10 mouse cellular contexts compared by ENCODE assay signal in genomic region chr6:54818389-54818788, GRCm38 (mm10). TPM values are rescaled to one million over a fixed set of nuclear protein-coding genes. Genes with fewer than 3 reads are reported as not detected.
A peak's percentile ranks its signal among the peaks of the same experiment; 100 is the strongest.
DNase-seq lines count a peak whose midpoint lies in the region; ATAC-seq and TF ChIP-seq lines count a peak whose summit lies in the region.
"Had no signal": no experiment of that assay in that cellular context is flagged by ENCODE, and none has a peak within 500 bp of the region (broad histone marks: within the 10 kb centered on the region; RNA-seq: fewer than 3 reads in every experiment).

No protein-coding gene starts in this region.

- no peak for TF ChIP-seq EP300 in heart, adult 2 months (IDR thresholded peaks at IDR 0.05; ENCODE audit: insufficient read depth, low read depth, low read length)

- H3K9me3 ChIP-seq in liver, embryonic 12.5 days (replicated peaks) = no peaks in the 10 kb centered on the region

- peak overlapping the region; percentile 71; the same call in 1 of the 2 replicates for H3K4me3 ChIP-seq in heart, adult 2 months
- H3K4me3 ChIP-seq in thymus, adult 2 months (ENCODE audit: control insufficient read depth, insufficient read depth, low read length) = peak overlapping the region; percentile 44
- peak overlapping the region; percentile 84 for H3K4me3 ChIP-seq in liver, embryonic 12.5 days

- peaks cover 12% of the 10 kb centered on the region for H3K4me1 ChIP-seq in heart, adult 2 months (ENCODE audit: control insufficient read depth, insufficient read depth, low read length)
- H3K4me1 ChIP-seq in thymus, adult 2 months (replicated peaks; ENCODE audit: control insufficient read depth, insufficient read depth, low read length) = peaks cover 5% of the 10 kb centered on the region
- peaks cover 43% of the 10 kb centered on the region for H3K4me1 ChIP-seq in liver, embryonic 12.5 days

- no peaks in the 10 kb centered on the region for H3K27me3 ChIP-seq in heart, adult 2 months (ENCODE audit: control insufficient read depth, insufficient read depth, low read length)
- H3K27me3 ChIP-seq in thymus, adult 2 months (ENCODE audit: control insufficient read depth, insufficient read depth, low read length) = no peaks in the 10 kb centered on the region
- no peaks in the 10 kb centered on the region for H3K27me3 ChIP-seq in liver, embryonic 12.5 days (replicated peaks)

- peak overlapping the region; percentile 86 for H3K4me2 ChIP-seq in liver, embryonic 12.5 days

- intact Hi-C loops in heart, adult 2 months (cut with DNase I) = loop anchor here (5.0 kb wide), 3 partner anchors 34 to 226 kb away; partner anchors contain the start of gene Ggct
- intact Hi-C loops in heart, postnatal 25 days (cut with DNase I) = loop anchor here (5.0 kb wide), 3 partner anchors 89 to 221 kb away; partner anchors contain the start of genes Fkbp14, Nod1 and Plekha8

- H3K79me2 ChIP-seq in heart, adult 2 months (replicated peaks; ENCODE audit: control insufficient read depth, insufficient read depth, low read length) = peaks cover 4% of the 10 kb centered on the region; the same call in 1 of the 2 replicates

- peaks cover 21% of the 10 kb centered on the region for H3K36me3 ChIP-seq in heart, adult 2 months (ENCODE audit: control insufficient read depth, insufficient read depth, low read length)
- H3K36me3 ChIP-seq in thymus, adult 2 months (ENCODE audit: control insufficient read depth, insufficient read depth, low read length) = no peaks in the 10 kb centered on the region
- peaks cover 7% of the 10 kb centered on the region; the same call in 1 of the 2 replicates for H3K36me3 ChIP-seq in liver, embryonic 12.5 days

- peak overlapping the region; percentile 57 for H3K9ac ChIP-seq in heart, adult 2 months (ENCODE audit: low read depth, low read length)
- peak overlapping the region; percentile 93 for H3K9ac ChIP-seq in liver, embryonic 12.5 days

- TF ChIP-seq POLR2A in heart, adult 2 months (IDR thresholded peaks at IDR 0.05; ENCODE audit: insufficient read depth, low read depth, low read length) = no peak
- TF ChIP-seq POLR2A in thymus, adult 2 months (IDR thresholded peaks at IDR 0.05; ENCODE audit: control insufficient read depth, extremely low read depth, insufficient read depth, low read length, poor library complexity) = no peak

- H3K27ac ChIP-seq in heart, adult 2 months = peak overlapping the region; percentile 91; the same call in 1 of the 2 replicates
- H3K27ac ChIP-seq in thymus, adult 2 months (ENCODE audit: control insufficient read depth, insufficient read depth, low read length) = peak overlapping the region; percentile 64; the same call in 1 of the 2 replicates
- H3K27ac ChIP-seq in liver, embryonic 12.5 days = no peak overlapping the region

- no peak for TF ChIP-seq CTCF in heart, adult 2 months (IDR thresholded peaks at IDR 0.05)
- no peak for TF ChIP-seq CTCF in thymus, adult 2 months (IDR thresholded peaks at IDR 0.05; ENCODE audit: borderline replicate concordance, control insufficient read depth, extremely low read depth, insufficient read depth, low read length, poor library complexity)

- WGBS in heart, adult 2 months = 49% methylated on average over 2 of the region's 2 CpGs
- 30% methylated on average over 2 of the region's 2 CpGs for WGBS in thymus, adult 2 months
- 38% methylated on average over 2 of the region's 2 CpGs for WGBS in liver, embryonic 12.5 days (ENCODE audit: insufficient replicate concordance)

- no peak for ATAC-seq in liver, embryonic 12.5 days
- no peak for ATAC-seq in inflammation-experienced regulatory T-cells, adult 6 months

- DNase-seq in heart, adult 2 months = no peak
- DNase-seq in heart, postnatal 25 days (ENCODE audit: low spot score) = no peak
- no peak for DNase-seq in thymus, adult 2 months
- no peak for DNase-seq in thymus, postnatal 25 days
- DNase-seq in adrenal gland, postnatal 4 days (ENCODE audit: low spot score in 2 of 2) = no peak
- no peak for DNase-seq in gastrocnemius, postnatal 25 days
- DNase-seq: B cell, adult 2 months; cerebellum, adult 8-10 months had no signal

RNA-seq across cellular contexts. Expression of gene Znrf2, which starts 1.7 kb away (rescaled TPM):
- total RNA-seq in heart, adult 2 months (2021) = 10 to 100 TPM; 12.1 to 22.1 TPM
- polyA plus RNA-seq in heart, adult 2 months (2012; rRNA removed) = 5.4 and 9.8 TPM in 2 replicates
- total RNA-seq in heart, postnatal 25 days (2021) = 10 to 100 TPM; 17.2 to 17.6 TPM
- 17.5 and 20.9 TPM in 2 replicates for polyA plus RNA-seq in thymus, adult 2 months (2012; rRNA removed)
- polyA plus RNA-seq in liver, embryonic 12.5 days (2016; fragmentation: Nextera tagmentation; extraction: Ambion mirVana) = 2.9 and 3.2 TPM in 2 replicates
- total RNA-seq in adrenal gland, postnatal 4 days (2021) = 10 to 100 TPM; 34.0 to 34.4 TPM
- polyA plus RNA-seq in inflammation-experienced regulatory T-cells, adult 6 months (2017; shearing (Covaris generic)) = 10 to 100 TPM; 22.3 to 28.7 (median 23.7) TPM
- total RNA-seq in gastrocnemius, postnatal 25 days (2021) = 10 to 100 TPM; 11.5 to 13.1 TPM
